Mouse (Mus musculus) bone marrow macrophage, adult 2 months (primary cell): ENCODE data around the gene Arhgap19.

Experiments
- CTCF ChIP-seq: IDR thresholded peaks from 2 replicates; pipeline ENCODE4 v1.5.1; 2012; ENCODE audit warnings: low read depth, mild to moderate bottlenecking, low read length, moderate library complexity
- POLR2A ChIP-seq: IDR thresholded peaks from 2 replicates; pipeline ENCODE4 v1.6.1; 2012; ENCODE audit warnings: mild to moderate bottlenecking, low read depth, low read length, borderline replicate concordance

- TF ChIP-seq POLR2A (no peak), CTCF (no peak)
Measured at GRCm38 (mm10) chr19:41786896-41787295, 15.0 kb downstream of the Arhgap19 start.
